Mouse (Mus musculus) liver, embryonic 13.5 days (tissue): ENCODE results near the gene Fyn. TPM values are rescaled to one million over a fixed set of nuclear protein-coding genes. Genes with fewer than 3 reads are reported as not detected.

Experiments used
- ATAC-seq: fragments of 200-750 bp; cut with Nextera tagmentation; 2 replicates; pipeline ENCODE4 v1.8.0; 2017; ENCODE audit warnings: low read depth, mild to moderate bottlenecking, moderate number of reproducible peaks, moderate library complexity
- DNase-seq: peaks from one replicate; pipeline ENCODE4 v3.0.0; 2022
- H3K27ac ChIP-seq: fragments of 300-500 bp; sonication (generic); 2 replicates; pipeline ENCODE4 v1.5.1; 2015; ENCODE audit warnings: moderate library complexity, mild to moderate bottlenecking, inconsistent platforms
- H3K27me3 ChIP-seq: fragments of 300-500 bp; sonication (generic); 2 replicates; pipeline ENCODE4 v1.6.1; 2015; ENCODE audit warnings: mild to moderate bottlenecking, inconsistent platforms
- H3K36me3 ChIP-seq: fragments of 300-500 bp; sonication (generic); 2 replicates; pipeline ENCODE4 v1.6.1; 2015; ENCODE audit warnings: mild to moderate bottlenecking, inconsistent platforms
- H3K4me1 ChIP-seq: fragments of 300-500 bp; sonication (generic); replicated peaks from 2 replicates; pipeline ENCODE4 v1.6.1; 2015; ENCODE audit warnings: inconsistent platforms
- H3K4me2 ChIP-seq: fragments of 300-500 bp; sonication (generic); 2 replicates; pipeline ENCODE4 v1.6.1; 2015; ENCODE audit warnings: inconsistent platforms, mild to moderate bottlenecking, moderate library complexity
- H3K4me3 ChIP-seq: fragments of 300-500 bp; sonication (generic); replicated peaks from 2 replicates; pipeline ENCODE4 v1.5.1; 2015; ENCODE audit warnings: mild to moderate bottlenecking, inconsistent platforms
- H3K9ac ChIP-seq: fragments of 300-500 bp; sonication (generic); 2 replicates; pipeline ENCODE4 v1.6.1; 2015; ENCODE audit warnings: mild to moderate bottlenecking, inconsistent platforms
- H3K9me3 ChIP-seq: fragments of 300-500 bp; sonication (generic); replicated peaks from 2 replicates; pipeline ENCODE4 v1.6.1; 2016; ENCODE audit warnings: inconsistent platforms
- WGBS: fragments of 180-500 bp; shearing (Covaris S2); methylation state at CpG from one replicate; pipeline ENCODE4 v1.1.7; 2015; ENCODE audit not compliant: insufficient replicate concordance; 5-methylcytosine and 5-hydroxymethylcytosine counted together
- polyA plus RNA-seq: library from polyadenylated mRNA; unstranded; fragments of >200 nt; fragmentation: Nextera tagmentation; extraction: Ambion mirVana; gene quantifications from 2 replicates; pipeline ENCODE4 v1.2.1, GENCODE M21; 2015

The Fyn gene
- polyA plus RNA-seq: 6.5 and 7.6 TPM in 2 replicates

GRCm38 (mm10) chr10:39368572-39369135 lies at the start of gene Fyn:
Gene Fyn, plus strand, starts transcription at chr10:39368855.
- Histone ChIP-seq H3K4me3 (peak within 1 kb of the TSS; percentile 85), H3K4me2 (peak within 1 kb of the TSS; percentile 96), H3K27me3 (no peaks in the 10 kb centered on the region), H3K27ac (peak within 1 kb of the TSS; percentile 84), H3K36me3 (no peaks in the 10 kb centered on the region), H3K9ac (peak within 1 kb of the TSS; percentile 87), H3K9me3 (no peaks in the 10 kb centered on the region), H3K4me1 (peaks cover 48% of the 10 kb centered on the region)
- DNase-seq: no peak
- WGBS: 8% methylated on average over 8 of the region's 8 CpGs
- no peak for ATAC-seq

- no peak overlapping the region for H3K27ac ChIP-seq
- no peak overlapping the region for H3K9ac ChIP-seq
- no peaks in the 10 kb centered on the region for H3K9me3 ChIP-seq
- ATAC-seq: no peak
- no peak overlapping the region for H3K4me2 ChIP-seq
- no peaks in the 10 kb centered on the region for H3K4me1 ChIP-seq
- no peak for DNase-seq
- WGBS: 69% methylated on average over 17 of the region's 17 CpGs
- no peaks in the 10 kb centered on the region for H3K36me3 ChIP-seq
- H3K27me3 ChIP-seq: no peaks in the 10 kb centered on the region
- no peak overlapping the region for H3K4me3 ChIP-seq
Measured at GRCm38 (mm10) chr10:39320798-39321622, 47.6 kb upstream of the Fyn start.

GRCm38 (mm10) chr10:39321623-39321985 lies 47.1 kb upstream of the Fyn start:
- Histone ChIP-seq H3K4me3 (no peak overlapping the region), H3K27ac (no peak overlapping the region), H3K36me3 (no peaks in the 10 kb centered on the region), H3K9me3 (no peaks in the 10 kb centered on the region), H3K27me3 (no peaks in the 10 kb centered on the region), H3K4me2 (no peak overlapping the region), H3K4me1 (no peaks in the 10 kb centered on the region), H3K9ac (no peak overlapping the region)
- WGBS: 61% methylated on average over 9 of the region's 9 CpGs
- no peak for DNase-seq
- no peak for ATAC-seq

GRCm38 (mm10) chr10:39322143-39322542 lies 46.5 kb upstream of the Fyn start:
- Histone ChIP-seq H3K4me1 (no peaks in the 10 kb centered on the region), H3K4me3 (no peak overlapping the region), H3K9ac (no peak overlapping the region), H3K27ac (no peak overlapping the region), H3K27me3 (no peaks in the 10 kb centered on the region), H3K36me3 (no peaks in the 10 kb centered on the region), H3K4me2 (no peak overlapping the region), H3K9me3 (no peaks in the 10 kb centered on the region)
- WGBS: 43% methylated on average over 4 of the region's 4 CpGs
- DNase-seq (no peak), ATAC-seq (no peak)

GRCm38 (mm10) chr10:39324291-39324690 lies 44.4 kb upstream of the Fyn start:
- Histone ChIP-seq H3K36me3 (no peaks in the 10 kb centered on the region), H3K27me3 (no peaks in the 10 kb centered on the region), H3K9ac (no peak overlapping the region), H3K4me1 (no peaks in the 10 kb centered on the region), H3K27ac (no peak overlapping the region), H3K4me2 (no peak overlapping the region), H3K4me3 (no peak overlapping the region), H3K9me3 (no peaks in the 10 kb centered on the region)
- ATAC-seq (no peak), DNase-seq (no peak)
- WGBS: 77% methylated on average over 2 of the region's 2 CpGs

- Histone ChIP-seq H3K27me3 (no peaks in the 10 kb centered on the region), H3K9ac (no peak overlapping the region), H3K4me1 (no peaks in the 10 kb centered on the region), H3K27ac (no peak overlapping the region), H3K36me3 (no peaks in the 10 kb centered on the region), H3K9me3 (no peaks in the 10 kb centered on the region), H3K4me2 (no peak overlapping the region), H3K4me3 (no peak overlapping the region)
- DNase-seq: no peak
- 60% methylated on average over 2 of the region's 2 CpGs for WGBS
- no peak for ATAC-seq
Measured at GRCm38 (mm10) chr10:39328661-39329060, 40.0 kb upstream of the Fyn start.

- H3K4me1 ChIP-seq: no peaks in the 10 kb centered on the region
- 45% methylated on average over 3 of the region's 3 CpGs for WGBS
- no peak overlapping the region for H3K4me3 ChIP-seq
- H3K9me3 ChIP-seq: no peaks in the 10 kb centered on the region
- no peaks in the 10 kb centered on the region for H3K36me3 ChIP-seq
- ATAC-seq: no peak
- H3K9ac ChIP-seq: no peak overlapping the region
- no peaks in the 10 kb centered on the region for H3K27me3 ChIP-seq
- no peak overlapping the region for H3K27ac ChIP-seq
- DNase-seq: no peak
- no peak overlapping the region for H3K4me2 ChIP-seq
Measured at GRCm38 (mm10) chr10:39334320-39334719, 34.3 kb upstream of the Fyn start.

- ATAC-seq (no peak), DNase-seq (no peak)
- Histone ChIP-seq H3K9me3 (no peaks in the 10 kb centered on the region), H3K4me1 (no peaks in the 10 kb centered on the region), H3K4me2 (no peak overlapping the region), H3K27ac (no peak overlapping the region), H3K4me3 (no peak overlapping the region), H3K36me3 (no peaks in the 10 kb centered on the region), H3K27me3 (no peaks in the 10 kb centered on the region), H3K9ac (no peak overlapping the region)
Measured at GRCm38 (mm10) chr10:39335880-39336279, 32.8 kb upstream of the Fyn start.

GRCm38 (mm10) chr10:39339189-39339968 lies 29.3 kb upstream of the Fyn start:
- 26% methylated on average over 2 of the region's 2 CpGs for WGBS
- Histone ChIP-seq H3K4me2 (no peak overlapping the region), H3K36me3 (no peaks in the 10 kb centered on the region), H3K9ac (no peak overlapping the region), H3K4me1 (no peaks in the 10 kb centered on the region), H3K27ac (no peak overlapping the region), H3K4me3 (no peak overlapping the region), H3K9me3 (no peaks in the 10 kb centered on the region), H3K27me3 (no peaks in the 10 kb centered on the region)
- DNase-seq: no peak
- ATAC-seq: no peak

GRCm38 (mm10) chr10:39339969-39340236 lies 28.8 kb upstream of the Fyn start:
- no peak for DNase-seq

GRCm38 (mm10) chr10:39343551-39343950 lies 25.1 kb upstream of the Fyn start:
- no peaks in the 10 kb centered on the region for H3K36me3 ChIP-seq
- H3K4me3 ChIP-seq: no peak overlapping the region
- no peak for ATAC-seq
- no peak overlapping the region for H3K27ac ChIP-seq
- DNase-seq: no peak
- H3K4me1 ChIP-seq: no peaks in the 10 kb centered on the region
- no peak overlapping the region for H3K9ac ChIP-seq
- no peaks in the 10 kb centered on the region for H3K9me3 ChIP-seq
- no peak overlapping the region for H3K4me2 ChIP-seq
- no peaks in the 10 kb centered on the region for H3K27me3 ChIP-seq
- 29% methylated on average over 1 of the region's 1 CpGs for whole genome bisulfite sequencing

More at GRCm38 (mm10) chr10:39339969-39340236, 28.8 kb upstream of the Fyn start:
- 56% methylated on average over 2 of the region's 2 CpGs for WGBS
- Histone ChIP-seq H3K9ac (no peak overlapping the region), H3K4me3 (no peak overlapping the region), H3K27ac (no peak overlapping the region), H3K4me2 (no peak overlapping the region), H3K27me3 (no peaks in the 10 kb centered on the region), H3K36me3 (no peaks in the 10 kb centered on the region), H3K4me1 (no peaks in the 10 kb centered on the region), H3K9me3 (no peaks in the 10 kb centered on the region)
- ATAC-seq: no peak
